Mouse (Mus musculus) liver, postnatal 0 days (tissue): Measurements from ENCODE around the gene Sox5.

Experiments used
- CTCF ChIP-seq: sonication (generic); IDR thresholded peaks from 2 replicates; pipeline ENCODE4 v1.5.1; 2016; ENCODE audit warnings: antibody characterized with exemption, low read depth
- EP300 ChIP-seq: IDR thresholded peaks from 2 replicates; pipeline ENCODE4 v1.6.1; 2016; ENCODE audit warnings: antibody characterized with exemption, low read depth, mild to moderate bottlenecking

DNA sequence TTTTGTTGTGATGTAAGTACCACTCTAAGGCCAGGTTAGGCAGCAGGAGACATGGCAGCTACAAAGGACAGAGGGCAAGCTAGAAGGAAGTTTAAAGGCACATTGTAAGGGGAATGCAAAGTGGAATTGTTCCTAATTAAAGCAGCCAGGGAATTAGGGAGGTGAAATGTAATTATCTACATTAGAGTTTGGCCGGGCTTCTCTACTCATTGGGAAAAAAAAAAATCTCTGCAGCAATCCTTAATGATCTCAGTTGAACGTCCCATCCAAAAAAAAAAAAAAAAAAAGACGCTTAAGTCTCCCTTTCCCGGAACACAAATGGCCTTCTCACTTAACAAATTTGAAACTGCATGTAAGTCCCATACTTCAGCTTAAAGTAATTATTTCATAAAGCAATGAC, 301.9 kb downstream of the Sox5 start:
- TF ChIP-seq CTCF: no peak
- no peak for TF ChIP-seq EP300
